Mouse (Mus musculus) myocyte (in vitro differentiated cells): ENCODE data around the gene Six1.

Source experiments
- E2F4 ChIP-seq: IDR thresholded peaks from one replicate; pipeline ENCODE4 v1.6.1; 2011; ENCODE audit warnings: mild to moderate bottlenecking, control low read depth, moderate library complexity; ENCODE audit not compliant: insufficient read depth
- MAX ChIP-seq: IDR thresholded peaks from one replicate; pipeline ENCODE4 v1.6.1; 2011; ENCODE audit warnings: low read depth, mild to moderate bottlenecking, control low read depth
- MYOD1 ChIP-seq, 3 experiments: IDR thresholded peaks; one replicate each; pipeline ENCODE4 v1.6.1; 2011; ENCODE audit warnings: control low read depth in 2 of 3, low read depth in 2 of 3, mild to moderate bottlenecking in 2 of 3, moderate library complexity in 1 of 3; ENCODE audit not compliant: insufficient read length in 2 of 3, control insufficient read depth in 1 of 3
- MYOG ChIP-seq, 3 experiments: IDR thresholded peaks; one replicate each; pipeline ENCODE4 v1.6.1; 2011; ENCODE audit warnings: control low read depth in 2 of 3, low read depth in 2 of 3, mild to moderate bottlenecking in 2 of 3; ENCODE audit not compliant: insufficient read length in 2 of 3, control insufficient read depth in 1 of 3, insufficient read depth in 1 of 3
- POLR2A ChIP-seq: IDR thresholded peaks from one replicate; pipeline ENCODE4 v1.6.1; 2011; ENCODE audit warnings: low read depth, mild to moderate bottlenecking, control low read depth, moderate library complexity; ENCODE audit not compliant: insufficient read length
- POLR2AphosphoS2 ChIP-seq: IDR thresholded peaks from one replicate; pipeline ENCODE4 v1.6.1; 2011; ENCODE audit warnings: low read depth, control low read depth; ENCODE audit not compliant: insufficient read length
- TCF12 ChIP-seq: IDR thresholded peaks from one replicate; pipeline ENCODE4 v1.6.1; 2011; ENCODE audit warnings: mild to moderate bottlenecking, control low read depth; ENCODE audit not compliant: poor library complexity, insufficient read depth, severe bottlenecking
- USF1 ChIP-seq: IDR thresholded peaks from one replicate; pipeline ENCODE4 v1.6.1; 2011; ENCODE audit warnings: low read depth, mild to moderate bottlenecking, control low read depth, moderate library complexity

DNA sequence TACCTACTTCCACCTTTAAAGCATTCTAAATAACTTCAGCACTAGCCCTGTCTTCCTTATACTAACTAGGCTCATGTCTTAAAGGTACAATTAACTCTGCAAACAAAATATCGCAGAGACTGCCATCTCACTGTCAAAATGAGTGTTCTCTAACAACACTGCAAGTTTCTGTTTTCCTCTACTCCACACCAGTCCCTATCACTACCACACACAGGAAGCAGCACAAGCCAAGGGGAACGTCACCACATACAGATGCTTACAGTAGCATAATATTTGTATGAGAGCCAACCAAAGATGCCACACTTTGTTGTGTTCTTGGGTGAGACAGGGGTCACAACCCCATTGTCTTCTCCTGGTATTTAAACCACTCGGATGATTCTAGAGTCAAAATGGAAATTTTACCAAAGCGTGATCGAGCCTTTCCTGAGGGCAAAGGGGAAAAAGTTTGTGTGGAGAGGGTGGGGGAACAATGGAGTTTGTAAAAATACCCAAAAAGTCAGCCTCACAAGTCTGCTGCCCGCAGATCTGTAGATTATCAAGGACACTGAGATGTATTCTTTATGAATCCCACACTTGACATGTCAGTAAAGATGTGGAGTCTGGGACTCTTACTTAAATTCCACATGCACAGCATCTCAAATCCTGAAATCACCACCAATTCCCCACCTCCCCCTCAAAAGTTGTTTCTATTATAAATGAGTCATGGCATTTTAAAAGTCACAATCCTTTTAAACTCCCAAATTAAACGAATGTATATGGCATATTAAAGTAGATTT, 16.1 kb downstream of the Six1 start:
- no peak for TF ChIP-seq MAX
- TF ChIP-seq POLR2A: no peak
- no peak for TF ChIP-seq POLR2AphosphoS2
- TF ChIP-seq TCF12: no peak
- TF ChIP-seq E2F4: no peak
- TF ChIP-seq MYOG (IDR thresholded peaks at IDR 0.05; ENCODE audit: control insufficient read depth in 1 of 3, insufficient read depth in 1 of 3, insufficient read length in 2 of 3, low read depth in 2 of 3): no peak
- no peak for TF ChIP-seq MYOD1 (IDR thresholded peaks at IDR 0.05; ENCODE audit: control insufficient read depth in 1 of 3, insufficient read length in 2 of 3, low read depth in 2 of 3)
- no peak for TF ChIP-seq USF1
